Mouse (Mus musculus) urinary bladder, adult 18-20 months (tissue): ENCODE data around the gene Lrrtm4.

Experiments
- DNase-seq, 2 experiments: peaks; one replicate each; pipeline ENCODE4 v3.0.0; 2022; ENCODE audit warnings: low spot score in 2 of 2, mixed read lengths in 2 of 2

Gene Lrrtm4

DNA sequence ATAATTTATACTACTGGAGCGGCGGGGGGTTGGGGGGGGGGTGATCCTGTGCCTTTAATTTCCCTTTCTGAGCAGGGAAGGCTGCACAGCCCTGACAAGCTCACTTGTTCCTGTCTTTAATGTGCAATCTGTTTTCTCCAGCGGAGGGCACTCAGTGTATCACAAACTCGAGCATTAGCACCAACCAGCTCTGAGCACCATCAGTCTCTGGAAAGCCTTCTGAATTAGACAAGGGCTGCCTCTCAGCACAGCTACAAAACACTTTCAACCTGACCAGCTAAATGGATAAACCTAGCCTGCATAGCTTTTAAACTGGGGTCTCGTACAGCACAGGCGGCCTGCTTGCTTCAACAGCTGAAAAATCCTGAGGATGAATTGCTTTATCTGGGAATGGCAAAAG lies at the start of gene Lrrtm4:
TSS of gene Lrrtm4 (plus strand) at position 113 of the 400 bp plus-strand sequence.
- no peak for DNase-seq

DNA sequence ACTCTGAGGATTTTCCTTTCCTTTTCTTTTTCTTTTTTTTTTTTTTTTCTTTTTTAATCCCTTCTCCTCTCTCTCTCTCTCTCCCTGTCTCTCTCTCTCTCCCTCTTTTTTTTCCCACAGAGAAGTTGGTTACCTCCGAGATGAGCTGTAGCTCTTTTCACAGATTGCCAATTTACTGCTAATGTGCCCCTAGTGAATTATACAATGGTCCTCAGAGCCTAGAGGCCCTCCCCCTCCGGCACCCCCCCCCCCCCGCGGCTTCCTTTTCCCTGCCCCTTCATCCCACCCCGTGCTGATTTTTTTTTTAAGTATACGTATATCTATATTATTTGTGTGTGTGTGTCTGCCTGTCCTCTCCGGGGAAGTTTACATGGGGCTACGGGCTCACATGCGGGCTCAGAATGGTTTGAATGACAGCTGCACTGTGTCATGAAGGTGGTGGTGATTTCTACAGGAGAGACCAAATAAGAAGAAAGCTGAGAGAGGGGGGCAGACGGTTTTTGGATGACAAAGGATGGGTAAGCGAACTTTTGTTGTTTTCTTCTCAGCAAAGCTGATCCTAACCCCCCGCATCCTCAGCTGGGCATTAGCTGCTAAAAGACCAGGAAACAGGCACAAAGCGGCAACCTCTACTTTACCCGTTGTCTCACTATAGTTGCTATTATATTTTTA lies 648 bp downstream of the Lrrtm4 start:
- DNase-seq: no peak

DNA sequence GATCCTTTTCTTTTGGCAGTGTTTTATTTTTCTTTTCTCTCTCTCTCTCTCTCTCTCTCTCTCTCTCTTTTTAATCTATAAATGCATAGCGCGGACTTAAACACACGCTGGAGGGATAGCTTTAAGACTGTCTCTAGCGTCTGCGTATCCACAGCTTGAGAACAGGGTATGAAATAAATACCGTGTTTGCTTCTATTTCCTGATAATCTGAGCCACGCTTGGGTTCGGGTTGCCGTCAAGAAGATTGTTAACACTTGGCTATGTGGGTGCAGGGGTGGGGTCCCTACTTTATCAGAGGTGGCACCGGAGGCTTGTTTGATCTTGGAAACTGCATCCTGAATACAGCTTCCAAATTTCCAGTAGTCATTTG lies 1.2 kb downstream of the Lrrtm4 start:
- DNase-seq: no peak

- no peak for DNase-seq
Measured at GRCm38 (mm10) chr6:80056849-80057248, 38.2 kb downstream of the Lrrtm4 start.

- no peak for DNase-seq
Measured at GRCm38 (mm10) chr6:80078001-80078400, 59.3 kb downstream of the Lrrtm4 start.

DNA sequence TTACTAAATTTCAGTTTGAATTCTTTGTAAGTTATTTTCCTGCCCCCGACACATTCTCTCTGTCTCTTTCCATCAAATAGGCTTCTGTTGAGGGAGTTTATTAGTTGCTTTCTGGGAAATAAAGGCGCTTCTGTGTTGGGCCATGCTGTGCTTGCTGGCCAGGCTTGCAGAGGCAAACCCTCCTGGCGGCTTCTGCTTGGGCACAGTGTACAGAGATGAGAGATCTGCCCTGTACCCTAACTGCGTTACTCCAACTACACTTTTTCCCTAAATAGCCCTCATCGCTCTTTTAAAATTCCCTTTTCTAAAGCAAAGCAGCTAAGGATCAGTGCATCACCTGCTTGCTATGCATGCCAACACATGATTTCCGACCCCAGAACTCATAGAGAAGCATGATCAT lies 60.6 kb downstream of the Lrrtm4 start:
- DNase-seq: no peak

GRCm38 (mm10) chr6:80094909-80095308 lies 76.2 kb downstream of the Lrrtm4 start:
- DNase-seq: no peak

GRCm38 (mm10) chr6:80105343-80105742 lies 86.7 kb downstream of the Lrrtm4 start:
- no peak for DNase-seq

GRCm38 (mm10) chr6:80105843-80106242 lies 87.2 kb downstream of the Lrrtm4 start:
- no peak for DNase-seq

- no peak for DNase-seq
Measured at GRCm38 (mm10) chr6:80126419-80126818, 107.7 kb downstream of the Lrrtm4 start.

GRCm38 (mm10) chr6:80162585-80162984 lies 143.9 kb downstream of the Lrrtm4 start:
- no peak for DNase-seq

- DNase-seq: no peak
Measured at GRCm38 (mm10) chr6:80181916-80182315, 163.2 kb downstream of the Lrrtm4 start.

DNA sequence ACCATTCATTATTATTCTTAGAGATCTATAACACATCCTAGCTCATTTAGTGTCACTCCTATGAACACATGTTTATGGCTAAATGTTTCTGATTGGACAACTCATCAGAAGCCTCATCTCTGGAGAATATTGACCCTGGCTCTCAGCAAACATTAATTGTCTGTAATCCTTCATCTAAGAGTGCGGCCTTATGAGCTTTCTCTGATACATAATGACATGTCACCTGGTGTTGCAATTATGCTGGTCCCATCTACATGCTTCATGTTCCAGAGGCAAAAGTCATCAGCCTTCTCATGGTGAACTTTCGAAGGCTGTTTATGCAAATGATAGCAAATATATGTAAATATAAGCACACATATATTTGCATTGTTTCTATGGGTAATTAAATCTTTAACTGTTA lies 163.7 kb downstream of the Lrrtm4 start:
- DNase-seq: no peak

DNA sequence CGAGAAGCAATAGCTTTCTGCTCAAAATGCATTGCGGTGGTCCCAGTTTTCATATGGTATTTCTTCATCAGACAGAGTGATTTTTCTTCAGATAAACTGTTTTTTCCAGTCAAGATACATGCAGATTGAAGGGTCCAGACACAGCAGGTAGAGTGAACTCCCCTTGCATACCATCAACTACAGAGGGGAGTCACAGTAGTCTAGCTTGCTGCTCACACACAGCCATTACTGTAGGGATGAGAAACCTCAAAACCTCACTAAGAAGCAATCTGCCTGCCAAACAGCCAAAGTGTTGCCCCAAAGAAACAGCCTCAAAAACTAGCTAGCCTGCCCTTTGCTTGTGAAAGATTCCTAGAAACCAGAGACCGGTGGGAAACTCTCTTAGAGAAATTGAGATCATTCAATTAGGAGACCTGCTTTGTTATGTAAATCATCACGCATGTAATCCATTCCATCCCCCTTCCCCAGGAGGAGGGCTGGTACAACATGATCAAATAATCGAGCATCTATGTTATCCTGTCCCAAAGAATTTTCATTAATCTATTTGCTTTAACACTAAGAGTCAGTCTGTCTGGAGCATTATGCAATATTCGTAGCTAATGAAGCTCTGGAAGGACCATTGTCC lies 166.9 kb downstream of the Lrrtm4 start:
- DNase-seq: no peak

DNA sequence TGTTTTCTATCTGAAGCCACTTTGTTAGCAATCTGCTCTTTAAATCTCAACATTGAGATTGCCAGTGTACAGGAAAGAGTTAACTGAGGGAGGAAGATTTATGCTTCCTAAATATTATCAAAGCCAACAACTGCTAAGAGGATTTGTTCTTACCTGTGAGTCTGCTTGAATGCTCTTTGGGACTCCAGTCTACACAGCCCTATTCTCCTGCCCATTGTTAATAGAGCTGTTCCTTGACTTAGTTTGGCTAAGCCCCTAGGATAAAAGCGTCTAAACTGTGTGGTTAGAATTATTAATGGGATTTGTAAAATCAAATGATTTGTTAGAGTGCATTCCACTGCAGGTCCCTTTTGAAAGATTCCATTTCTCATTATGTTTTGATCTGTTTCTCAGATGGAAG lies 168.1 kb downstream of the Lrrtm4 start:
- no peak for DNase-seq

DNA sequence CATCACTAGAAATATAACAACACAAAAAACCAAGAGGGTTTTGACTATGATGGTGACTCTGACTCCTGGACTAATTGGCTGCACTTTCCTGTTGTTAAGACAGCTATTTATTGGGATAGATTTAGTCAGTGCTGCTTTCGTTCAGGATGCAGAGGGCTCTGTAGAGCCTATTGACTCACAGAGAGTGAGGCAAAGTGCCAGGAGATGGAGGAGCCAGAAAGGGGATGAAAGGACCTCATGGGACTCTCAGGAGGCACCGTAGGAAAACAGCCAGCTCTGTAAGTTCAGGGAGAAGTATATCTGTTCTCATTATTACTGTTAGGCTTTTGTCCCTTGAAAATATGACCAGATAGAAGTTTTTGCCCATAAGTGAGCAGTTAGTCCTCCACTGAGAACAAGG lies 190.8 kb downstream of the Lrrtm4 start:
- no peak for DNase-seq

- no peak for DNase-seq
Measured at GRCm38 (mm10) chr6:80210281-80210680, 191.6 kb downstream of the Lrrtm4 start.

DNA sequence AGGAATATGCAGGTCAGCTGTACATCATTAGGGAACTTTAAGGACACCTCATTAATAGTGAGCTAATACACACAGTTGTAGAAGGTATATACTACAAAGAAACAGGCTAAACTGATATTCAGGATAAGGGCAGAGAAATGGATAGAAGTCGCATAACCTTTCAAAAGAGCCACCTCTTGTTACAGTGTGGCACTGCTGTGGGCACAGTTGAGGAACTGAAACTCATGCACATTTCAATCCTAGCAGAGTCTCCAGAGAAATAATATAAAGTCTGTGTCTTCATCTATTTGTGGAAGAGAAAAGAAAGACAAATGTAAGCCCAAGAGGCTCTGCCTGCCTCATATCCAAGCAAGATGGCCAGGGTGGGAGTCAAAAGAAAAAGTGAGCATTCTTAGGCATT lies 242.9 kb downstream of the Lrrtm4 start:
- no peak for DNase-seq

DNA sequence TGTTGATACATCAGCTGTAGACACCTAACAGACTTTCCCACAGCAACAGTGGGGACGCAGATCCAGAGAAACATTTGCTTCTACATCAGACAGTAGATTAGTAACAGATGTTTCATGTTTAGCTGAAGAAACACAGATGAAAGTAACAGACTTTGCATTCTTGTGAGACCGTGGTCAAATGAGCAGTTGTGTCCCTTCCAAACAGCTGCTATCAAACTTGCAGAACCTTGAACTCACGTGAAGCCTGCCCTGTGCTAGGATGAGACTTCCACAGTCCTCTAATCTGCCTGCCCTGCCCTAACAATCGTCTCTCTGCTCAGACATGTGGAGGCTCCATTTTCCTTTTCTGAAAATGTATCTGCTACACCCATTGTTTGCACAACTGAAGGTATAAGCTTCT lies 245.3 kb downstream of the Lrrtm4 start:
- no peak for DNase-seq

DNA sequence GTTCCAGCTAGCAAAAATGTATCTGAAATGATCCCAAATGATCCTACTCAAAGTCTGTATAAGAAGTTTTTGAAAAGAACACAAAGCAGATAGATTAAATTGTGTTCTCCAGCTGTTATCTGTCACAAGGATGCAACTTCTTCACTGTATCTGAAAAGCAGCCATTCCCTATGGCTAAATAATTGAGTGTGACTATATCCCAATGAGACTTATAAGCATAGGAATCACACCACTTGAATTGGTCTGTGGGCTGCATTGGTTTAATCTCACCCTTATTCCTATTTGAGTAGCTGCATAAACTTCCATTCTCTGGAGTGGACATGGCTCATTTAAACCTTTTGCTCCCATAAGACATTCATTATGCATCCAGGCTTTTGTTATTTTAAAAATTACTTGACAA lies 245.9 kb downstream of the Lrrtm4 start:
- DNase-seq: no peak

DNA sequence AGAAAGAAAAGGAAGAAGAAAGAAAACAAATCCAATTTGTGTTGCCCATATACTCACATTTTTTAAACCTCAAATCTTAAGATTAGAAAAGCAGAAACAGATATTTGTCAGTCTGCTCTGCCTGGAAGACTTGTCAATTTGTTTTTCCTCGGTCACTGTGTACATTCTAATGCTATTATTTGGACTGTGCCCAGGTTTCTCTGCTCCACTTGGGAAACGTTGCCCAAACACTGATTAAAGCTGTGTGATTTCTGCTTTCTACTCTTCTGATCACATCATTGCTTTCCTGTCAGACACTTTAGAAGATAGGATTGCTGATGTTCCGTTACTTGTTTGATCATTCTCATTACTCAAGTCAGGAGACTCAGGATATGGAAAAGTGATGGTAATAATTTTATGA lies 247.1 kb downstream of the Lrrtm4 start:
- no peak for DNase-seq

- no peak for DNase-seq
Measured at GRCm38 (mm10) chr6:80286968-80287367, 268.3 kb downstream of the Lrrtm4 start.

DNA sequence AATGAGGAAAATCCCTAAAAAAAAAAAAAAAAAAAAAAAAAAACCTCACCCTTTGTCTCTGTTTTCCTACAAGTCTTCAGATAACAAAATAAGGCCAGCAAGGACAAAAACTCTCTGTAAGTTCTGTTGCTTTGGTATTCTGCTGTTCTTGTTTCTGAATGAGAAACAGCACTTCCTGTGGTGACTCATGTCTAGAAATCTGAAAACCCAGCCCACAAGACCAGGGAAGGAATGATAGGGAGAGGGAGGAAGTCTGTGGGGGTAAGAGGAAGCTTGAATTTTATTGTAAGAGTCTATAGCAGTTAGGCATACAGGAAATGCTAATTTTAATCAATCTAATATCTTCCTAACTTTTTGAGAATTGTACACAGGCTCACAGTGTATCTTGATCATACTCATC lies 283.2 kb downstream of the Lrrtm4 start:
- no peak for DNase-seq

DNA sequence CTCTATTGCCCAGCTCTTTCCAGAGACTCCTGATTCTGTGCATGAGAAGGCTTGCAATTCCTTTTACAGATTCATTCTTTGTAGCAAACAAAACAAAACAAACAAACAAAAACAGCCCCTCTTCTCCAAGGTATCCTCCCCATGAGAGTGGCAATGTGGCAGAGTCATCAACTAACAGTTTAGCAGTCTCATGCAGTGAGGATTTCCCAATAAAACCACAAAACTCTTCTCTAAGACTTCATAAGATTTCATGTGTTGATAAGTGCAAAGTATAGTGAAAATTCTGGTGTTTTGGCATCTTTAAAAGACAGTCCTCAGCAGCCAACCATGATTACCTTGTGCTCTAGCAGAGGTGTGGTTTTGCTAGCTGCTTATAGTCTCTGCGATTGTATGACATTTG lies 284.9 kb downstream of the Lrrtm4 start:
- DNase-seq: no peak
